Mouse (Mus musculus) olfactory bulb, adult 2 months (tissue): Measurements from ENCODE around the gene Prkcd.

Experiments
- CTCF ChIP-seq: fragments of 200-500 bp; IDR thresholded peaks from 2 replicates; pipeline ENCODE4 v1.5.1; 2012; ENCODE audit warnings: low read depth, mild to moderate bottlenecking, low read length, moderate library complexity; ENCODE audit not compliant: insufficient read depth
- POLR2A ChIP-seq: fragments of 200-500 bp; IDR thresholded peaks from 2 replicates; pipeline ENCODE4 v1.6.1; 2012; ENCODE audit warnings: mild to moderate bottlenecking, low read depth, low read length, moderate library complexity; ENCODE audit not compliant: insufficient read depth

DNA sequence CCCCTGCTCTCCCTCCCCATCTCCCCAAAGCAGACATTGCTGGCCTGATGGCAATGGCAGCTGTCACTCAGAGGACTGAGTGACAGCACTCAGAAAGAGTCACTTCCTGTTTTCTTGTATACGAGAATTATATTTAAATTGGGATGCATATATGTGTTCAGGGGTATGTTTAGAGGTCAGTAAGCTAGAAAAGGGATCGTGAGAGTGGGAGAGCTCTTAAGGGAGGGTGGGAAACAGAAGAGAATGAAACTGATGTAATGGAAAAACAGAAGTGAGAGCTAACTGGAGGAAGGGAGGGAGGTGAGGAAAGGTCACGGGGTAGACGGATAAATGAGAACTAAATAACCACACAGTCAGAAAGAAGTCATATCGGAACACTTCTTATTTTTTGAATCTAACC is 46.8 kb downstream of the Prkcd start:
- no peak for TF ChIP-seq POLR2A
- TF ChIP-seq CTCF: no peak
